Mouse (Mus musculus): ENCODE results near the gene Gm3573.
"Not testable (repeated sequence)": the region's sequence is repeated elsewhere in the genome, so short reads cannot be mapped to it uniquely, and the experiment has no call there.

Gene Gm3573

GRCm38 (mm10) chr14:42190691-42191090 lies at the start of gene Gm3573:
Gene Gm3573, minus strand, starts transcription at chr14:42190791.
- DNase-seq (ENCODE audit: low read depth, low spot score), result not testable (repeated sequence)

- DNase-seq (ENCODE audit: low read depth, low spot score), result not testable (repeated sequence)
Measured at GRCm38 (mm10) chr14:42216766-42217537, 26.4 kb upstream of the Gm3573 start.

GRCm38 (mm10) chr14:42183936-42184335 lies 6.7 kb downstream of the Gm3573 start:
- DNase-seq (ENCODE audit: low read depth, low spot score), result not testable (repeated sequence)

GRCm38 (mm10) chr14:42162522-42162921 lies 28.1 kb downstream of the Gm3573 start, which contains the start of gene Gm17027:
Gene Gm17027, minus strand, starts transcription at chr14:42162622.
- not testable (repeated sequence) for DNase-seq (ENCODE audit: low read depth, low spot score)
